Mouse (Mus musculus) hindlimb bud, embryonic 11.5 days (tissue): ENCODE measurements at regions not wholly inside any gene's neighbourhood (a gene's known extent, or its start where the extent isn't known, plus 50 kb on each side); places are given as distances from the start of the nearest gene placed in this dataset.
"Not testable (repeated sequence)": the region's sequence is repeated elsewhere in the genome, so short reads cannot be mapped to it uniquely, and the experiment has no call there.

ENCODE experiments used
- DNase-seq: peaks from one replicate; pipeline ENCODE4 v3.0.0-alpha.2; 2012; ENCODE audit warnings: low read depth, low spot score; ENCODE audit errors: extremely low spot score

GRCm38 (mm10) chr11:24296893-24297624 is 219.2 kb downstream of the Bcl11a start:
- no peak for DNase-seq

GRCm38 (mm10) chr11:24297763-24298162 is 219.9 kb downstream of the Bcl11a start:
- no peak for DNase-seq

GRCm38 (mm10) chr11:24300351-24300750 is 222.5 kb downstream of the Bcl11a start:
- no peak for DNase-seq

GRCm38 (mm10) chr11:24301201-24301600 is 223.3 kb downstream of the Bcl11a start:
- DNase-seq = no peak

GRCm38 (mm10) chr11:24305145-24305553 is 227.3 kb downstream of the Bcl11a start:
- DNase-seq = no peak

- no peak for DNase-seq
Observed at GRCm38 (mm10) chr11:24305691-24306090, 227.8 kb downstream of the Bcl11a start.

- DNase-seq = no peak
Observed at GRCm38 (mm10) chr11:24306101-24306500, 228.2 kb downstream of the Bcl11a start.

GRCm38 (mm10) chr11:24307601-24308252 is 229.9 kb downstream of the Bcl11a start:
- DNase-seq = no peak

GRCm38 (mm10) chr11:24308253-24308633 is 230.4 kb downstream of the Bcl11a start:
- DNase-seq = no peak

GRCm38 (mm10) chr11:24314046-24314445 is 236.2 kb downstream of the Bcl11a start:
- no peak for DNase-seq

- DNase-seq = no peak
Observed at GRCm38 (mm10) chr11:24315582-24315981, 237.7 kb downstream of the Bcl11a start.

GRCm38 (mm10) chr11:24316198-24316597 is 238.3 kb downstream of the Bcl11a start:
- DNase-seq = no peak

GRCm38 (mm10) chr11:24317989-24318735 is 240.3 kb downstream of the Bcl11a start:
- no peak for DNase-seq

- no peak for DNase-seq
Observed at GRCm38 (mm10) chr11:24319222-24319621, 241.4 kb downstream of the Bcl11a start.

GRCm38 (mm10) chr11:24322412-24322811 is 244.6 kb downstream of the Bcl11a start:
- DNase-seq = not testable (repeated sequence)

GRCm38 (mm10) chr11:24328481-24328880 is 250.6 kb downstream of the Bcl11a start:
- DNase-seq = no peak

- DNase-seq = no peak
Observed at GRCm38 (mm10) chr11:24330366-24331124, 252.7 kb downstream of the Bcl11a start.

GRCm38 (mm10) chr11:24332241-24332640 is 254.4 kb downstream of the Bcl11a start:
- no peak for DNase-seq

- DNase-seq = no peak
Observed at GRCm38 (mm10) chr11:24333111-24333510, 255.3 kb downstream of the Bcl11a start.

- DNase-seq = no peak
Observed at GRCm38 (mm10) chr11:24335256-24335655, 257.4 kb downstream of the Bcl11a start.

- DNase-seq = no peak
Observed at GRCm38 (mm10) chr11:24338111-24338510, 260.3 kb downstream of the Bcl11a start.
